Mouse (Mus musculus) lung, adult 2 months (tissue): ENCODE measurements around the gene Rnf145.

Experiments
- CTCF ChIP-seq: fragments of 200-500 bp; IDR thresholded peaks from 2 replicates; pipeline ENCODE4 v1.5.1; 2011; ENCODE audit warnings: mild to moderate bottlenecking, low read length, control low read depth; ENCODE audit not compliant: insufficient read depth
- POLR2A ChIP-seq: fragments of 200-500 bp; IDR thresholded peaks from 2 replicates; pipeline ENCODE4 v1.6.1; 2011; ENCODE audit warnings: low read depth, mild to moderate bottlenecking, control low read depth, low read length, borderline replicate concordance; ENCODE audit errors: extremely low read depth

DNA sequence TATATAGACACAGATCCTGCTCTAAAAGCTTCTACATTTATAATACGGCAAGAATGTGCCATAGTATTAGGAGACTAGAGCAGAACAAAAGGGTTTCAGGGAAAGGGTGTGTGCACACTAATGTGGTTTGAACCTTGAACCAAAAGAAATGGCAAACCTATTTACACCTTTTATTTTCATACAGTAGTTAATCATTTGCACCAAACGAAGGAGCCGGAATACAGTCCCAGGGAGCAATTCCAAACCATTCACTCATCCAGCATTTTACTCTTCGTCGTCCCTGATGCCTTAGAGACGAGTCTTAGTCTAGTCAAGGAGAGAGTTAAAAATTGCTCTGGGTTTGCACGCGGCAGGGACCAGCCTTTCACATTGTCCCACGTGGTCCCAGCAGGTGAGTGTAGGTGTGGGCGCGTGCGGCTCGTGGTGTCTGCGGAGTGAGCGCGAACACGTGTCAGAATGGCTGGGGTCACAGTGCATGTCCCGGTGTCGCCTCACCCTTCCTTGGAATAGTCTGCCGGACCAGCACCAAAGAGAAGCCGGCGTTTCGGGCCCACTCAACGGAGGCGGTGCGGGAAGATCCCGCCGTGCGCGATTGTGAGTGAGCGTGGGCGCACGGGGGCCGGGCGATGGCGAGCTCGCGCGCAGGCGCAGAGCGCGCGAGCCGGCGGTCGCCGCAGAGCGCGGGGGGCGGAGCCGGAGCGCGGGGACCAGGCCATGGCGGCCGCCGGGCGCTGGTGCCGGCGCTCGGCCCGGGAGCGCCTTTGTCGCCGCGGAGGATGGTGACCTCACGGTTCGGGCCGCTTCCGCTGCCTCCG, at the start of gene Rnf145:
- TF ChIP-seq CTCF (no peak), POLR2A (peak; percentile 45; the same call in 1 of the 2 replicates)
